Mouse (Mus musculus) macrophage (primary cell): Measurements from ENCODE around the gene Trmt44. TPM values are rescaled to one million over a fixed set of nuclear protein-coding genes. Genes with fewer than 3 reads are reported as not detected.

ENCODE experiments used
- H3K27ac ChIP-seq: fragments of 350-480 bp; formaldehyde crosslinking; 2 replicates; pipeline ENCODE4 v1.9.0; 2021
- H3K36me3 ChIP-seq: fragments of 350-480 bp; formaldehyde crosslinking; 2 replicates; pipeline ENCODE4 v1.9.0; 2021; ENCODE audit errors: inconsistent target
- H3K4me3 ChIP-seq: fragments of 350-480 bp; formaldehyde crosslinking; 2 replicates; pipeline ENCODE4 v1.9.0; 2021; ENCODE audit errors: inconsistent target
- H3K79me2 ChIP-seq: fragments of 350-480 bp; formaldehyde crosslinking; 2 replicates; pipeline ENCODE4 v1.9.0; 2021; ENCODE audit errors: inconsistent target
- WGBS: methylation state at CpG from one replicate; pipeline ENCODE4 v1.1.7; 2026; ENCODE audit warnings: inconsistent platforms; ENCODE audit not compliant: missing documents; 5-methylcytosine and 5-hydroxymethylcytosine counted together
- polyA plus RNA-seq: library from polyadenylated mRNA; stranded (reverse); fragments of 250-400 nt; gene quantifications from 3 replicates; pipeline ENCODE4 v1.2.4, GENCODE M21; 2018; ENCODE audit warnings: inconsistent platforms

Trmt44 gene
- polyA plus RNA-seq, 1 experiment from 2014 or later: 1.7 TPM

- no peak overlapping the region for H3K4me3 ChIP-seq
- H3K36me3 ChIP-seq: no peaks in the 10 kb centered on the region
- no peak overlapping the region for H3K27ac ChIP-seq
- WGBS: 82% methylated on average over 2 of the region's 2 CpGs
- peaks cover 12% of the 10 kb centered on the region for H3K79me2 ChIP-seq
Measured at GRCm38 (mm10) chr5:35578411-35578810, 3.5 kb upstream of the Trmt44 start.

GRCm38 (mm10) chr5:35576409-35577020 lies 1.6 kb upstream of the Trmt44 start:
- H3K36me3 ChIP-seq: peaks cover 16% of the 10 kb centered on the region; the same call in 1 of the 2 replicates
- no peak overlapping the region for H3K4me3 ChIP-seq
- H3K79me2 ChIP-seq: peaks cover 12% of the 10 kb centered on the region
- 95% methylated on average over 7 of the region's 10 CpGs for WGBS
- H3K27ac ChIP-seq: no peak overlapping the region

- peaks cover 12% of the 10 kb centered on the region for H3K79me2 ChIP-seq
- peaks cover 61% of the 10 kb centered on the region for H3K36me3 ChIP-seq
- no peak overlapping the region for H3K4me3 ChIP-seq
- H3K27ac ChIP-seq: no peak overlapping the region
- 79% methylated on average over 6 of the region's 6 CpGs for WGBS
Measured at GRCm38 (mm10) chr5:35571546-35571945, 3.3 kb downstream of the Trmt44 start.

GRCm38 (mm10) chr5:35566632-35567031 lies 8.2 kb downstream of the Trmt44 start:
- Histone ChIP-seq H3K27ac (no peak overlapping the region), H3K36me3 (peaks cover 93% of the 10 kb centered on the region), H3K79me2 (no peaks in the 10 kb centered on the region), H3K4me3 (no peak overlapping the region)
- 72% methylated on average over 4 of the region's 4 CpGs for WGBS

- Histone ChIP-seq H3K36me3 (peaks cover 88% of the 10 kb centered on the region), H3K79me2 (no peaks in the 10 kb centered on the region), H3K27ac (no peak overlapping the region), H3K4me3 (no peak overlapping the region)
- 90% methylated on average over 9 of the region's 9 CpGs for WGBS
Measured at GRCm38 (mm10) chr5:35565217-35565616, 9.7 kb downstream of the Trmt44 start.

GRCm38 (mm10) chr5:35563449-35563848 lies 11.4 kb downstream of the Trmt44 start:
- peaks cover 88% of the 10 kb centered on the region for H3K36me3 ChIP-seq
- WGBS: 0% methylated on average over 1 of the region's 1 CpGs
- no peaks in the 10 kb centered on the region for H3K79me2 ChIP-seq
- H3K27ac ChIP-seq: no peak overlapping the region
- H3K4me3 ChIP-seq: no peak overlapping the region

GRCm38 (mm10) chr5:35562616-35563015 lies 12.3 kb downstream of the Trmt44 start:
- H3K4me3 ChIP-seq: no peak overlapping the region
- H3K36me3 ChIP-seq: peaks cover 89% of the 10 kb centered on the region
- WGBS: 100% methylated on average over 2 of the region's 2 CpGs
- H3K79me2 ChIP-seq: no peaks in the 10 kb centered on the region
- H3K27ac ChIP-seq: no peak overlapping the region

- no peak overlapping the region for H3K27ac ChIP-seq
- WGBS: 92% methylated on average over 8 of the region's 8 CpGs
- H3K79me2 ChIP-seq: no peaks in the 10 kb centered on the region
- no peak overlapping the region for H3K4me3 ChIP-seq
- H3K36me3 ChIP-seq: peaks cover 74% of the 10 kb centered on the region
Measured at GRCm38 (mm10) chr5:35559447-35559846, 15.4 kb downstream of the Trmt44 start.

GRCm38 (mm10) chr5:35557946-35558621 lies 16.8 kb downstream of the Trmt44 start:
- Histone ChIP-seq H3K79me2 (no peaks in the 10 kb centered on the region), H3K4me3 (no peak overlapping the region), H3K36me3 (peaks cover 63% of the 10 kb centered on the region), H3K27ac (no peak overlapping the region)
- WGBS: 87% methylated on average over 13 of the region's 13 CpGs

GRCm38 (mm10) chr5:35556393-35556792 lies 18.5 kb downstream of the Trmt44 start:
- H3K27ac ChIP-seq: no peak overlapping the region
- no peaks in the 10 kb centered on the region for H3K79me2 ChIP-seq
- WGBS: 91% methylated on average over 7 of the region's 7 CpGs
- H3K4me3 ChIP-seq: no peak overlapping the region
- peaks cover 47% of the 10 kb centered on the region for H3K36me3 ChIP-seq

GRCm38 (mm10) chr5:35552838-35553539 lies 21.9 kb downstream of the Trmt44 start:
- Histone ChIP-seq H3K27ac (no peak overlapping the region), H3K4me3 (no peak overlapping the region), H3K36me3 (peaks cover 19% of the 10 kb centered on the region), H3K79me2 (no peaks in the 10 kb centered on the region)
- WGBS: 91% methylated on average over 4 of the region's 4 CpGs

- WGBS: 58% methylated on average over 7 of the region's 7 CpGs
- H3K36me3 ChIP-seq: peaks cover 11% of the 10 kb centered on the region
- H3K27ac ChIP-seq: no peak overlapping the region
- H3K4me3 ChIP-seq: no peak overlapping the region
- no peaks in the 10 kb centered on the region for H3K79me2 ChIP-seq
Measured at GRCm38 (mm10) chr5:35551855-35552837, 22.7 kb downstream of the Trmt44 start.

- no peaks in the 10 kb centered on the region for H3K79me2 ChIP-seq
- H3K27ac ChIP-seq: no peak overlapping the region
- H3K4me3 ChIP-seq: no peak overlapping the region
- no peaks in the 10 kb centered on the region for H3K36me3 ChIP-seq
Measured at GRCm38 (mm10) chr5:35546127-35546526, 28.7 kb downstream of the Trmt44 start.

- 82% methylated on average over 4 of the region's 4 CpGs for WGBS
- Histone ChIP-seq H3K27ac (no peak overlapping the region), H3K4me3 (no peak overlapping the region), H3K36me3 (no peaks in the 10 kb centered on the region), H3K79me2 (no peaks in the 10 kb centered on the region)
Measured at GRCm38 (mm10) chr5:35541059-35541790, 33.6 kb downstream of the Trmt44 start.
